Mouse (Mus musculus): Measurements from ENCODE around the gene Fxyd5.

Fxyd5 gene

DNA sequence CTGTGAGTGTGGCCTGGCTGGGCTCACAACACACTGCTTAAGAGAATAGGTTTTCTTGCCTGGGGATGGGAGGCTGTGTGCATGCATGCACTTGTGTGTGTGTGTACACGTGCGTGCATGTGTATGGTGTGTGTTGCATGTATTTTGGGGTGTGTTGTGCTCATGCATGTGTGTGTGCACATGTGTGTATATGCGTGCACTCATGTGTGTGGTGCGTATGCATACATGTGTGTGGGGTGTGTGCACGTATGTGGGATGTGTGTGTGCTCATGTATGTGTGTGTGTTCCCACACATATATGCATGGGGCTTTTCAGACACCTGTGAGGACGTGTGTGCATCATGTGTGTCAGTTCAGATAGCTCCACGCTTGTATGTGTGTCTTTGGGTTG is 18.3 kb upstream of the Fxyd5 start:
- DNase-seq (ENCODE audit: low spot score) = no peak

DNA sequence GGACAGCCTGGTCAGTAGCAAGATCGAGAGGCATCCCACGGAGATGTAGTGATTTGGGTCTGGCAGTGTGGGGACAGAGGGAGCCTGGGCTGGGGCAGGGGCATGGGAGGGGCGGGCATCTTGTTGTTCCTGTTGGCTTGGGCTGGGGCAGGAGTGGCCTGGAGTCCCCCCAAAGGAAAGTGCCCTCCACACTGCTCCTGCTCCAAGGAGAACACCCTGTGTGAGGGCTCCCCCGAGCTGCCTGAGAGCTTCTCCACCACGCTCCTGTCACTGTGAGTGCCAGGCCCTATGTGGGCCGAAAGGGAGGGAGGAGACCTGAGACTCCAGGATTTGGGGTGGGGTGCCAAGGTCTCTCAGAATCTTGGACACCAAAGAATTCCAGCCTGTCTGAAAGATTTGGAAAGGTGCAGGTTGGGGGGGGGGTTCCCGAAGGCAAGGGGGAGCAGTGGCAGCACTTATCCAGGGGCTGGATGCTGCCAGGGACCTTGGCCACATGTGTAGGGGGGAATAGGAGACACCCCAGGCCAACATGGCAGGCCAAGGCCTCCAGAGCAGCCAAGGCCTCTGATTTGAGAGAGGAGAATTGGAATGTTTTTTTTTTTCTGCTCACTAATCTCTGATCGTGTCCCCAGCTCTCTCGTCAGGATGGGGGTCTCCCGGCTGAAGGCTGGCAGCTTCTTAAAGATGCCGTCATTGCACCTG is 17.8 kb upstream of the Fxyd5 start:
- no peak for DNase-seq (ENCODE audit: low spot score)

DNA sequence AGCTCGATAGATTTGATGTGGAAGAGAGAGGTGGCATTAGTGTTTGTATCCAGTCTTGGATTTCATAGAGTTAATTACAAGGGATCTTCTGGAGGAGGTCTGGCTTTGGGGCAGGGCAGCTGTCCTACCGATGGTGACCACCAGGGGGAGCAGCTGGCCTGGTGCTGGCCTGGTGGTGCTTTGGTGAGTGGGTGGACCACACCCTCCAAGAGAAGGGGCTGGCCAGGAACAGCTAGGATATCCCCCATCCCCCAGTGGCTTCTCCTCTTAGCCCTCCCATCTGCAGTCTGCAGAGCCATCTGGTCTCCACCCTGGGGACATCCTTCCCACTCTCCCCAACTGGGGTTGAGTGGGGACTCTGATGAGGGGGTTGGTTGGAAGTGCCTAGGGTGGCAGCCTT is 16.8 kb upstream of the Fxyd5 start, which contains the start of gene Lgi4:
Gene Lgi4 (plus strand): TSS at position 235 of the 400 bp plus-strand sequence.
- peak; percentile 74 for DNase-seq (ENCODE audit: low spot score)

DNA sequence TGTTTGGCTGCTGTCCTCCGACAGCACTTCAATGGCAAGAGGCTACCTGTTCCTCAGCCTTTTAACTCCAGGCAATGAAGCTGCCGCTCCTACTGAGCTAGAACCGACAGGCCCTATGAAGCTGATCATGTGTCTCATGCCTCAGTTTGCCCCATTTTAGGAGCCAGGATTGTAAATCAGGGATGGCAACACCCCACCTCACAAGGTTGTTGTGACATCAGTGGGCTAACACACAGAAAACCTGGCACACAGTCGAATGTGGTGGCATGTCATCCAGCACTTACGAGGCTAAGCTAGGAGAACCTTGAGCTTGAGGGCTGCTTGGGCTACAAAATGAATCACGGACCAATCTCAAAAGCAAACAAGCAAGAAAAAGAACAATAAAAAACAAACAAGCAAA is 15.9 kb upstream of the Fxyd5 start:
- DNase-seq (ENCODE audit: low spot score) = no peak

DNA sequence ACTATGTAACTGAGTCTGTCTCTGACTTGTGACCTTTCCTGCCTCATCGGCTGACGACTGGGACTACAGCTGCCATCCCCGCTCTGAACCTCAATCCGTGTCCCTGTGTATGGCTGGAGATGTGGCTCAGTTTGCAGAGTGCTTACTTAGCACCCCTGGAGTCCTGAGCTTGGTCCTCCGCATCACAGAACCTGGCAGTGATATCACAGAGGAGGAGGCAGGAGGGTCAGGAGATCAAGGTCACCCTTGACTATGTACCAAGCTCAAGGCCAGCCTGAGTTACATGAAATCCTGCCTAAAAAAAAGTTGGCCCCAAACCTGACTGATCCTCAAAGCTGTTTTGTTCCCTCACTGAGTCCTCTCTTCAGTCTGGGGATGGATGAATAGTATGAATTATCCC is 15.4 kb upstream of the Fxyd5 start:
- no peak for DNase-seq (ENCODE audit: low spot score)

DNA sequence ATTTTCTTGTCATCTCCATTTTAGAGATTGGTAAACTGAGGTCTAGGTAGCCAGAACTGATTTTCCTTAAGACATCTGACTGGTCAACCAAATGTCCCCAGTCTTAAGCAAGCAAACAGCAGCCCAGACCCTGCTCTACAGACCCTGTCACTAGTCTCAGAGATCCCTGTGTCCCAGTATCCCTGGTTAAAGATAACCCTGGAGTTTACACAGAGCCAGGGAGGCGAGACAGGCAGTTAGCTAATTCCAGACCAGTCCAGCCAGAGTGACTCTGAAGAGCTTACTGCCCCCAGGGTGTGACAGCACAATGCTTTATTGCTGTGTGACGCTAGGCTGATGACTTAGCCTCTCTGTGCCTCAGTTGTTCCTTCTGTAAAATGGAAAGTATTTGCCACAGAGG is 14.8 kb upstream of the Fxyd5 start, which contains the start of gene Fxyd1:
Gene Fxyd1 (minus strand): TSS at position 129 of the 400 bp plus-strand sequence.
- no peak for DNase-seq (ENCODE audit: low spot score)

DNA sequence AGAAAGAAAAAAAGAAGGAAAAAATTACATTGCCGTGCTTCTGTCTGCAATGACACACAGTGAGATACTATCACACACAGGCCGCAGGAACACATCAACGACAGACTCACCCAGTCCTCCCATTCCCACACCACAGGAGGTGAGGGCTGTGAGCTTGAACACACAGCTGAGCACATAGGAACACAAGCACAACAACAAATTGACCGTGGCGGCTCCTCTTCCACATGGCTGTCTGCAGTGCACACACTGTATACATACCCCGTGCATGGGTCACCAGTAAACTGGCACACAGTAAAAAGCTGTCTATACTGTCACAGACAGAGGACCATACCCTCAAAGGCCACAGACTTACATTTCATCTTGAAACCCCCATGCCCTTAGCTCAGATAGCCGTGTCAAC is 14.2 kb upstream of the Fxyd5 start:
- DNase-seq (ENCODE audit: low spot score) = no peak

DNA sequence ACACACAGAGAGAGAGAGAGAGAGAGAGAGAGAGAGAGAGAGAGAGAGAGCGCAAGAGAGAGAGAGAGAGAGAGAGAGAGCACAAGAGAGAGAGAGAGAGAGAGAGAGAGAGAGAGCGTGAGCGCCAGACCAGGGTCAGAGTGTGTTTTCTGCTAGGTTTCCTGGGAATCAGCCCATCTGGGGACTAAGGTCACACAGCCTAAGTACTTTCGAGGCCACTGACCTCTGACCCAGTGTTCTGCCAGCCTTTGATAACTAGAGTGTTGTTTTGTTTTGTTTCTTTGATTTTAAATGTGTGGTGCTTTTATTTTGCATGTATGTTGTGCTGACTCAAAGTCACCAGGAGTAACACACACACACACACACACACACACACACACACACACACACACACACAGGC is 13.6 kb upstream of the Fxyd5 start:
- no peak for DNase-seq (ENCODE audit: low spot score)

DNA sequence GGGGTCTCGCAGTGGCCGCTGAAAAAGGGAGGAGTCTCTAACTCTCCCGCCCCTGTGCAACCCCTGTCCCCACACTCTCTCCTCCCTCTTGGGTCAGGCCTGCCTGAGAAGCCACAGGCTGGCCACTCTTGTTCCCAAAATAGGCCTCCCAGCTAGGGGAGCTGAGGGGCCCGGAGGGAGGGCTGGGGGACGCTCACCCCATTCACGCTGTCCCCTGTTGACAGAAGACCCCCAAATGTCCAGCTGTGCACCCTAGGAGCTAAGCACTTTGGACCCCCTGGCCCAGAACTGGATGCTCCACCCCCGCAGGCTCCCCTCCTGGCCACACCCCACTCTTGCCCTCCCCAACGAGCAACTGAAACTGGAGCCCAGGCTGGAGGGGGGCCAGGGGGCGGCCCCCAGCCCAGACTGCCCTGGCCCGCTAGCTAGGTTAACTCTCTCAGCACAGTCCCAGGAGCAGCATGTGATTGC is 13.1 kb upstream of the Fxyd5 start:
- DNase-seq (ENCODE audit: low spot score) = no peak

DNA sequence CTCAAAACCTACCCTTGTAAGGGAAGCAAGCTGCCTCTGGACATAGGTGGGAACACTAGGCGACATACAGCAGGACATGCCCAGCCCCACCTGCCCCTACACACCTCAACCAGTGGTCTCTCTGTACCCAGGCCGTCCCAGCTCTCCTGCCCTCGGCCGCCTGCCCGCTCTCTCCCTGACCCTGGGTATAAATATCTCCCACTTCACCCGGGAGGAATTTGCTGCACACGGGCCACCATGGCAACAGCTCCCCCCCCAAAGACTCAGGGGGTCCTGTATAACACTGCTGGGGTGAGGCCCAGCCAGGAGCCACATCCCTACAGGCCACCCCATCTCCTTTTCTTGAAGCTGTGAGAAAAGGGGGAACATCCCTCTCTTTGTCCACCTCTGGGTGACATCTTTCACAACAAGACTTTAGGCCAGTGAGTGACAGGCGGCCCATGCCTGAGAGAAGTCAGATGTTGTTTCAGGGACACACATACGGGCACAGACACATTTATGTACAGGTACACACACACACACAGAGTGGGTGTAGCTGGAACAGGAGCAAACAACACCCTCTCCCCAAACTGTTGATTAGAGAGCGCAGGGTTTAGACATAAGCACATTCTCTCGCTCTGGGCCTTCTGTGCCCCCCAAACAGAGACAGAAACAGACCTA is 12.5 kb upstream of the Fxyd5 start:
- DNase-seq (ENCODE audit: low spot score) = no peak

DNA sequence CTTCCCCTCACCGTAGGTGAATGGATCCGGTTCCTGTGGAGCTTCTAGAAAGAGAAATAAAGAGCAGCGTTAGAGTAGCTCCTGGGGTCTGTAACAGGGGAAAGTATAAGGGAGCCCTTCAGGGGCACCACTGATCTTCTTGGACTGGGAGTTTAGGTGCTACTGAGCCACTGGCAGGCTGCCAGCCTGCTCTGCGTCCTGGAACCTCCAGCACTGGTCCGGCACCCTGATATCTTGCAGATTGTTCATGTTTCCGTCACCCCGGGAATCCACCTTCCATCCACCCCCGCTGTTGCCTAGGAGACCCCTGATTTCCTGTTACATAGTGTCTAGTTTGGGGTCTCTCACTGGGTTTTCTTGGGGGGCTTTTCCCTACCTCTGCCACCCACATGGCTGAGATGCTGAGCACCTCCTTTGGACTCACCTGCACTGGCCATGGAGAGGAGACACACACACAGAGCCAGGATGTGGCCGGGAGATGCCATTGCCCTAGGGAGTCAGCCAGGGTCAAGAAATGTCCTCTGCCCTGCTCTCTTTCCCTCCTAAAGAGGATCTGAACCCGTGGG is 11.7 kb upstream of the Fxyd5 start:
- no peak for DNase-seq (ENCODE audit: low spot score)

DNA sequence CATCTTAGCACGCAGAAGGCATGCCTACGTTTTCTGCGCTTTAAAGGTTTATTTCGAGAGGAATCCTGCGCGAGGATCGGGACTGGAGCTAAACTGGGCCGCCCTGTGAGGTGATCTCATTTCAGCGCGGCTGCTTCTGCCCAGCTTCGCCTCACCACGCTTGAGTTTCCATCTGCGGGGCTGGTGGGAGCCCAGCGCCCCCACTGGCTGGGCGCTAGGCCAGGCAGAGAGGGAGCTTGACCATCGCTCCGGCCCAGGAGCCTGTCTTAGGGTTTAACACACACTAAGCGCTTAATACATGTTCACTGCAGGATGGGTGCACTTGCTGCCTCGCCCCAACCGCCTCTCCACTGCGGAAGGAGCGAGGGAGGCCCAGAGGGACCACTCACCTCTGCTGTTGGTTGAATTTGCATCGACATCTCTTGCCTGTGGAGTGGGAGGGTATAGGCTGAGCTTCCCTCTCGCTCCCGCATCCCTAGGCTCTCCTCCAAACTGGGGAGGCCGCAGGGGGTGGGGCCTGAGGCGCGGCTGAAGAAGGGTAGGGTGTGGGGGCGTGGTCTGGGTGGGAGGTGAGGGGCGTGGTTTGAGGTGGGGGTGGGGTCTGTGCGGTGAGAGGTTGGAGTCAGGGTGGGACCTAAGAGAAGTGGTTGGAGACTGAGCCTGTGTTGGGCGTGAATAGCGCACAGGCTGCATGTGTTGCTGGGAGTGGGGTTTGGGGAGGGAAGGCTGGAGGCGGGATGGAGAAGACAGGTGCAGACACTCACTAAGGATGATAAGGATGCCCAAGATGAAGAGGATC is 10.6 kb upstream of the Fxyd5 start:
- no peak for DNase-seq (ENCODE audit: low spot score)

DNA sequence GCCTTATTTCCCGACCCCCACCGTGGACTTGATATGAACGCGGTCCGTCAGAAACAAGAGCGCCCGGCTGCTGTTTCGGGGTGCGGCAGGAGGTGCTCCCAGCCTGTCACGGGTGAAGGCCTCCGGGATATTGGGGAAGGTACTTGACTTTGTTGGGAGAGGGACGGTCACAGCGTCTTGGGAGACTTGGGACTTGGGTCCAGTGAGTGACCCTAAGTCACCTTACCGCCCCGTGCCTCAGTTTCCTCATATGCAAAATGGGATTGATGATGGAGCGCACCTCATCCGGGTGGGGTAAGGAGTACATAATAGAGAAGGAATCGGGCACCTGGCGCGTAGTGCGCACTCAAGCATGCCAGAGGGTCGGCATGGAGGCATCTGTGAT is 10.0 kb upstream of the Fxyd5 start:
- no peak for DNase-seq (ENCODE audit: low spot score)

DNA sequence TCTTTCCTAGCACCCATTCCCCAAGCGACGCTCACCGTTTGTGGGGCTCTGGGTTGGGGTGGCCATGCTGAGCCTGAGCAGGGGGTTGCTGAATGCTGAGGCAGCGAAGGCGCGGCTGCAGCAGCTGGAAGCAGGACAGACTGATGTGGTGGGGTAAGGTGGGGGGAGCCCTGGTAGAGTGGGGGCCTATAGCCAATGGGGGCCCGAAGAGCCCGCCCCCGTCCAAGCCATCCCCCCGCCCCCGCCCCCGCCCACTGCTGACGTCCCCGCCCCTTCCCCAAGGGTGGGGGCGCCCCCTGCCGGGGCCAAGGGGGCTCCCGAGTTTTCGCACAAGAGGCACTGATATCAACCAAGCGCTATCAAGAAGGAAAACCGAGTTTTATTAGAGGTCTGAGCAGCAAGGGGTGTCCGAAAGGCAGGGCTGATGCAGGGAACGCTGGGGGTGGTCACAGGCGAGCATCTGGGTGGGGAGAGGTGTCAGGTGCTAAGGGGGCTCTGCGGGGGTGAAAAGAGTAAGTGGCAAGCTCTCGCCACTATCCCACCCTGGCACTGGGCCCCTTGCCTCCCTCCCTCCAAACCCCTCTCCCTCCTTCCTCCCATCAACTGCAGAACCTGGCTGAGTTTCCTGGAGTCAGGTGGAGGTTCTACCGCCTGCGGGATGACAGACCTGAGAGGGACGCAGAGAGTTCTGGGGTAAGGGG is 9.2 kb upstream of the Fxyd5 start, which contains the start of gene Fxyd7:
Gene Fxyd7 (minus strand): TSS at position 147 of the 701 bp plus-strand sequence.
- DNase-seq (ENCODE audit: low spot score) = no peak

DNA sequence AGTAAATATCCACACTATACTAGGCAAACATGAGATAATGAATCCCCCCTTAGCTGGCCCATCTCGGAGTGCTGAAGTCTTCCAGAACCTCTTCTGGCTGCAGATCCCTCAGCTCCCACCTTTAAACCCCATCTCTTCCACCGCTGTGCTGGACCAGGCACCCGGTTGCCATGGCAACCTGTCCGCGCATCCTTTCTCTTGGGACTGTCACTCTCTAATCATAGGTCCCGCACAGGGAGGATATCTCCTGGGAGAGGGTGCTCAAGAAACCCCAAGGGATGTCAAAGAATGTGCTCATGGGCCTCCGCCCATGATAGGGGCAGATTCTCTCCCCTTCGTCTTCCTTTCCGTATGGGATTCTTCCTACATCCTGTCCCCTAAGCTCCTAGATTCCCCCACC is 8.6 kb upstream of the Fxyd5 start:
- DNase-seq (ENCODE audit: low spot score) = no peak

DNA sequence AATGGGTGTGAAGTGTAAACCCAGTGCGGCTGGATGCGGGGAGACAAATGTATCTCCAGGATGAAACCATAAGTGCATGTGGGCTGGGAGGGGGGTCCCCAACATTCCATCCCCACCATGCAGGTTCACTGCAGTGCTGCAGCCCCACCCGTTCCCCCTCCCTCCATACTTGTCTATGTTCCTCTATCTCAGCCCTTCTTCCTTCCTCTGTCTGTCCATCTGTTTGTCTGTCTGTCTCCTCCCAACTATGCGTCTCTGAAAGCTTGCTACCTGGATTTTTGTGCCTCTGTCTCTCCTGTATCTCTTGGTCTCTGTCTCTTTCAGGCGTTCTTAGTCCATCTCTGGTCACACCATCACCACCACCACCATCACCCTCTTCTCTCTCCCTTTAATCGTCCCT is 8.2 kb upstream of the Fxyd5 start:
- DNase-seq (ENCODE audit: low spot score) = no peak

DNA sequence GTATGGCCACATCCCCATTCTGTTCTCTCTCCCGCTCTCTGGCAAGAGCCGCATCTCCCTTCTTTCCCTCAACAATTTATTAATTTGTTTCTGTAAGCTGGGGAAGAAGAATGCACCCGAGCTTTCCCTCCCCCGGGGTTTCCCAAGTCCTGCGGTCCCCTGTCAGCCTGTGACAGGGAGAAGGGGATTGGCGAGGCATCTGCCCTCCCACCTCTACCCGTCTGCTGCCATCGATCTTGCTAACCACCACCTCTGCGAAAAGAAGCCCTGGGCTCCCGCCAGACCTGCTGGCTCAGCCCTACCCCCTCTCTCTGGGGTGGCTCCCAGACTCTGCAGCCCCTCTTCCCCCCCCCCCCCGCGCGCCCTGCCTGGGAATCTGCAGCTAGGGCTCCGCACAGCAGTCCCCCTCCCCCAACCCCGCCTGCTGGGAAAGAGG is 7.6 kb upstream of the Fxyd5 start:
- no peak for DNase-seq (ENCODE audit: low spot score)

DNA sequence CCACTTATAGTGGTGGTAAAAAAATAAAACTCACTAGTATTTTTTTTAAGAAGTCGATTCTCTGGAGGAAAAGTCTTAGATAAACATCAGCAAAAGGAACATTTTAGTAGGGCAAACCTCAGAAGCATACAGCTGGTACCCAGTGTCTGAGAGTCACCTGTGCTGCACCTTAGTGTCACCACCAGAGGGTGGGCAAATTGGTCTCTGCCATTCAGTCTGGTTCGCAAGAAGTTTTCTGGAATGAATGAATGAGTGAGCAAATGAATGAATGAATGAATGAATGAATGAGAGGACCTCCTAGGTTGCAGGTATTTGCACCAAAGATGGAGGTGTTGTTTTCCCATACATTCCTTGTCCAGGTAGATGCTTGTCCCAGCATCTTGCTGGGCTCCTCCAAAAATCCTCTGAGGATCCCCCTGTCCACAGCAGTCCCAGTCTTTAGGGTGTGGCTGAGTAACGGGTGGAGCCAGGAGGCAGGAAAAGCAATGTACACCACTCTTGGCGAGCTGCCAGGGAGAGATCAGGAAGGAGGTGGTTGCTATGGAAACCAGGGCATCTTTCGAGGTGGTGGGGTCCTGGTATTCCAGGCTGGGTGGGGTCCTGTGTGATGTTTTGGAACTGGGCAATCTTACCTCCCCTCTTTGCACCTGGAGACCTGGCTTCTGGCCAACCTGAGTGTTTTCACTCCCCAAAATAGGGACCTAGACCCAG is 7.0 kb upstream of the Fxyd5 start:
- DNase-seq (ENCODE audit: low spot score) = no peak

DNA sequence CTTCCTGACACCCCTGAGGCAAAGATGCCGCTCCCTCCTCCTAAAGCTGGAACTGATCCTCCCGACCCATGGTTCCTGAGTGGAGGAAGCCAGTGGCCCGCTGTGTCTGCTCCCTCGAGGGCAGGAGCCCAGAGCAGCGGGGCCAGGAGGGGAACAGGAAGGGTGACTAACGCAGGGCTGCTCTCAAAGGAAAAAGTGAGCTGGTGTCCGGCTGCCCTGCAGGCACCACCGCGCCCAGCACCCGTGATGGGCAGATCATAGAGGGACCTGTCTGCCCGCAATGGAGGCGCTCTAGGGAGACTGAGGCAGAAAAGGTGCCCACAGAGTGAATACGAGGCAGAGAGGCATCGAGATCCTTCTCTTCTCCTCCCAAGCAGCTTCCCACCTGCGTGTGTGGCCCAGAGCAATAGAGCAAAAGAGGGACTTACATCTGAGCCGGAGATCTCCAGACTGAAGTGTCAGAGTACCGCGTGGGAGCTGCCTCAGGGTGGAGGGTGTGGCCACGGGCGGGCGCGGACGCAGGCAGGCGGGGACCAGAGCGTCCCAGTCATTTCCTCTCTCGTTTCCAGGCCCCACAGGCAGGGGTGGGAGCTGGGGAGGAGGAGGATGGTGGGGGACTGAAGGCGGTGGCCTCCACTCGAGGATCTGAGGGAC is 492 bp downstream of the Fxyd5 start:
- peak; percentile 85 for DNase-seq (ENCODE audit: low spot score)

DNA sequence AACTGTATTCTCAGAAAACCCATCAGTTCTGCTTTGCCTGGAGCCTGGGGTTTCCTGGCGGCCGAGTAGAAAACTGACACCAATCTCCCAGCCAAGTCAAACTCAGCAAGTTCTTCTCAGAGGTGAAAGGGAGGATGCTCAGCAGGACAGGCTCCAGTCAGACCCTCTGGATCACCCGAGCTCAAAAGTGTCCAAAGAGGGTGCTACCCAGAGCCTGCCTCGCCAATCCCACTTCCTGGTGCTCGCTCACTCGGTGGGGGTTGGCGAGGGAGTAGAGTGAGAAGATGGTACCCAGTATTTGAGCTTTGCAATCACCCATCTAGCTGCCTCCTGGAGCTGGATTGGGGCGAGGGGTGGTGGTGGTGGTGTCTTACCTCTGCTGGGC is 1.3 kb downstream of the Fxyd5 start:
- no peak for DNase-seq (ENCODE audit: low spot score)

Measured in T-cell, adult 2 months (primary cell).